ENCODE assay signal across 8 mouse cellular contexts in the genomic region with DNA sequence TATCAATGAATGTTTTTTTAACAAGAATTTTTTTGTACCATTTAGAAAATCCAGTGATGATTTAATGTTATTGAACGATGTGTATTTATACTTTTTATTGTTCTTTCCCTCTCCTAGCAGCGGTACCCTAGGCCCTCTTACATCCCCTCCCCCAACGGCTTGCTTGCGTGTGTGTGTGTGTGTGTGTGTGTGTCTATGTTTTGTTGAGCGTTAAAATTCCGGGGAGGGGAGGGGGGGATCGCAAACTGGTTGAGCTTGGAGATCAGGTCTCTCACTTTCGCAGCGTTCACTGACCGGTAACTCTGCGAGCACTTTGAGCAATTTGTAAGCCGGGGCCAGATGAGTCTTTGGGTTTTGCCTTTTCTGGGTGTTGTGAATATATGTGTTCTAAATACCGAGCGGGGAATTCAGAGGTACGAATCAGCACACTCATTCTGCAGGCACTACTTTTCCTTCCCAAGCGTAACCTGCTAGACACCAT. TPM values are rescaled to one million over a fixed set of nuclear protein-coding genes. Genes with fewer than 3 reads are reported as not detected.
DNase-seq lines count a peak whose midpoint lies in the region; ATAC-seq and TF ChIP-seq lines count a peak whose summit lies in the region.

No protein-coding gene starts in this region.

- TF ChIP-seq CTCF in brain, embryonic 14.5 days (IDR thresholded peaks at IDR 0.05; ENCODE audit: borderline replicate concordance, extremely low read depth, insufficient read depth, insufficient read length): no peak

- H3K27ac ChIP-seq in heart, embryonic 14.5 days (replicated peaks in 1 of 2; ENCODE audit: control insufficient read depth in 1 of 2, insufficient read depth in 1 of 2, low read depth in 2 of 2, low read length in 2 of 2): peak overlapping the region; percentile 87 to 94
- H3K27ac ChIP-seq in hindbrain, embryonic 10.5 days: peak overlapping the region; percentile 96
- no peak overlapping the region for H3K27ac ChIP-seq in midbrain, embryonic 14.5 days (replicated peaks; ENCODE audit: low read depth, low read length)

- no peak for ATAC-seq in heart, embryonic 14.5 days (ENCODE audit: insufficient number of reproducible peaks, insufficient read depth, low FRiP score, low read depth)
- ATAC-seq in midbrain, embryonic 14.5 days (ENCODE audit: low FRiP score, low TSS enrichment): no peak

- intact Hi-C loops in gastrocnemius, postnatal 14 days (cut with DNase I; ENCODE audit: low total_unique reads): loop anchor here (5.0 kb wide), 1 partner anchor 76 kb away; no protein-coding TSS in a partner anchor

- DNase-seq in heart, adult 11 months: no peak
- peak; percentile 83 for DNase-seq in brain, embryonic 14.5 days (ENCODE audit: low read depth)
- peak; percentile 65 for DNase-seq in hindbrain, embryonic 10.5 days (ENCODE audit: low spot score)
- DNase-seq in midbrain, embryonic 14.5 days: peak; percentile 79
- DNase-seq in spleen, postnatal 10 days (ENCODE audit: low spot score in 2 of 2): no peak
- no peak for DNase-seq in gastrocnemius, postnatal 14 days
- no peak for DNase-seq in adrenal gland, adult (ENCODE audit: inconsistent age in 2 of 2, low spot score in 1 of 2)

- under 1% methylated on average over 16 of the region's 16 CpGs for WGBS in heart, embryonic 14.5 days
- under 1% methylated on average over 16 of the region's 16 CpGs for WGBS in hindbrain, embryonic 10.5 days
- WGBS in midbrain, embryonic 14.5 days: under 1% methylated on average over 16 of the region's 16 CpGs

- H3K27me3 ChIP-seq in heart, embryonic 14.5 days (ENCODE audit: control insufficient read depth, insufficient read depth, low read length): no peaks in the 10 kb centered on the region
- H3K27me3 ChIP-seq in hindbrain, embryonic 10.5 days (ENCODE audit: insufficient read depth, poor library complexity, severe bottlenecking): peaks cover 4% of the 10 kb centered on the region; the same call in 1 of the 2 replicates
- no peaks in the 10 kb centered on the region for H3K27me3 ChIP-seq in midbrain, embryonic 14.5 days (ENCODE audit: control insufficient read depth, insufficient read depth, low read length)

- peak overlapping the region; percentile 89 for H3K9ac ChIP-seq in heart, embryonic 14.5 days (ENCODE audit: low read length)
- H3K9ac ChIP-seq in midbrain, embryonic 14.5 days (replicated peaks; ENCODE audit: low read length): peak overlapping the region; percentile 50; the same call in 1 of the 2 replicates

- no peak for TF ChIP-seq POLR2A in brain, embryonic 14.5 days (IDR thresholded peaks at IDR 0.05; ENCODE audit: borderline replicate concordance, extremely low read depth, insufficient read depth, insufficient read length, poor library complexity, severe bottlenecking)

- no peaks in the 10 kb centered on the region for H3K9me3 ChIP-seq in heart, embryonic 14.5 days (ENCODE audit: control insufficient read depth, low read length)
- no peaks in the 10 kb centered on the region for H3K9me3 ChIP-seq in hindbrain, embryonic 10.5 days
- no peaks in the 10 kb centered on the region for H3K9me3 ChIP-seq in midbrain, embryonic 14.5 days (ENCODE audit: control insufficient read depth, low read length)

- H3K4me1 ChIP-seq in heart, embryonic 14.5 days (ENCODE audit: control insufficient read depth in 2 of 2, insufficient read depth in 2 of 2, low read length in 2 of 2): peaks cover 0 to 24% of the 10 kb centered on the region in 2 experiments; a peak in 2 of 4 replicates
- peaks cover 26% of the 10 kb centered on the region for H3K4me1 ChIP-seq in hindbrain, embryonic 10.5 days (replicated peaks)
- H3K4me1 ChIP-seq in midbrain, embryonic 14.5 days (ENCODE audit: control insufficient read depth, insufficient read depth, low read length): peaks cover 5% of the 10 kb centered on the region

- H3K4me2 ChIP-seq in heart, embryonic 14.5 days (ENCODE audit: low read length): peak overlapping the region; percentile 90
- H3K4me2 ChIP-seq in midbrain, embryonic 14.5 days (ENCODE audit: low read length): peak overlapping the region; percentile 80

- H3K36me3 ChIP-seq in heart, embryonic 14.5 days (ENCODE audit: control insufficient read depth, insufficient read depth, low read length): no peaks in the 10 kb centered on the region
- H3K36me3 ChIP-seq in hindbrain, embryonic 10.5 days: peaks cover 7% of the 10 kb centered on the region
- no peaks in the 10 kb centered on the region for H3K36me3 ChIP-seq in midbrain, embryonic 14.5 days (ENCODE audit: control insufficient read depth, insufficient read depth, low read length)

- H3K4me3 ChIP-seq in heart, embryonic 14.5 days (ENCODE audit: control insufficient read depth in 1 of 2, insufficient read depth in 1 of 2, low read depth in 1 of 2, low read length in 2 of 2): peak overlapping the region; percentile 73 to 80
- peak overlapping the region; percentile 80 for H3K4me3 ChIP-seq in hindbrain, embryonic 10.5 days
- peak overlapping the region; percentile 70 for H3K4me3 ChIP-seq in midbrain, embryonic 14.5 days (replicated peaks; ENCODE audit: low read depth, low read length)

RNA-seq across cellular contexts. Expression of a gene that starts 1.3 kb away (rescaled TPM):
- 22.2 TPM in 2 replicates for polyA plus RNA-seq in heart, embryonic 14.5 days (2014; fragmentation: Nextera tagmentation; extraction: Ambion mirVana)
- polyA plus RNA-seq in brain, embryonic 14.5 days (2012; rRNA removed): 39.8 and 59.0 TPM in 2 replicates
- polyA plus RNA-seq in hindbrain, embryonic 10.5 days (2016; fragmentation: Nextera tagmentation; extraction: Ambion mirVana): 12.5 and 15.7 TPM in 2 replicates
- 22.8 and 23.5 TPM in 2 replicates for polyA plus RNA-seq in midbrain, embryonic 14.5 days (2014; fragmentation: Nextera tagmentation; extraction: Ambion mirVana)
- 10 to 100 TPM; 10.1 to 13.4 TPM for total RNA-seq in gastrocnemius, postnatal 14 days (2021)

Comparison
In these comparisons a context has a peak if more than half of its experiments do, and no peak if none do; other contexts are left out.
1. DNase-seq: peak in brain, embryonic 14.5 days (single experiment), hindbrain, embryonic 10.5 days (single experiment) and midbrain, embryonic 14.5 days (single experiment); none in heart, adult 11 months (single experiment), spleen, postnatal 10 days (0 of 2), gastrocnemius, postnatal 14 days (single experiment) and adrenal gland, adult (0 of 2).
2. Peak in every context shown above with its lines, with median percentiles within 50 percentile points of each other: H3K4me3 ChIP-seq.